Mouse (Mus musculus): ENCODE results near the gene Man2a1. TPM values are rescaled to one million over a fixed set of nuclear protein-coding genes. Genes with fewer than 3 reads are reported as not detected.

Gene Man2a1
- polyA plus RNA-seq, 1 experiment from 2014 or later = 11.5 TPM

DNA sequence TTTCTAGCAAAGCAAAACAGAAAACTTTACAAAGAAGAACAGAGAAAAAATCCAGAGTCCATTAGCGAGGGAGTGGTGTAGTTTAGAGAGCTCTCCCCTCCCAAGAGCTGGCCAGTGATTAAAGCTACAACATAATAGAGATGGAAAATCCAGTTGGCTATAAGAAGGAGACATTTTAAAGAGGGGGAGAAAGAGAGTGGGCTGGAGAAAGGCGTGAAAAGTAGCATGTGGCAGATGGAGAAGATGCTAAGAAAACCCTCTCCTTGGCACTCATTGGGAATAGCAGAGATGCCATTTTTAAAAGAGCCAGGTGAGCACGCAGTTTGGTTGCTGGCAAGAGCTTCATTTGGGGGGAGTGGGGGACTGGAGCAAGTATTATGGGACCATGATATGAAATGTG, 89.1 kb downstream of the Man2a1 start:
- DNase-seq (no peak), ATAC-seq (no peak)
- 84% methylated on average over 3 of the region's 3 CpGs for WGBS (ENCODE audit: insufficient replicate concordance)
- no peak overlapping the region for H3K4me2 ChIP-seq (ENCODE audit: low read depth, low read length)
- H3K9ac ChIP-seq (replicated peaks) = no peak overlapping the region
- no peaks in the 10 kb centered on the region for H3K27me3 ChIP-seq (ENCODE audit: insufficient read depth, low read length)
- no peak overlapping the region for H3K27ac ChIP-seq (ENCODE audit: low read depth)
- H3K9me3 ChIP-seq (ENCODE audit: low read length) = no peaks in the 10 kb centered on the region; the same call in 1 of the 2 replicates
- peaks cover 44% of the 10 kb centered on the region for H3K36me3 ChIP-seq (replicated peaks; ENCODE audit: insufficient read depth, low read length)
- no peak overlapping the region for H3K4me3 ChIP-seq (ENCODE audit: low read depth, low read length)
- TF ChIP-seq CTCF (IDR thresholded peaks at IDR 0.05; ENCODE audit: low read depth) (no peak), EP300 (IDR thresholded peaks at IDR 0.05; ENCODE audit: low read depth) (no peak)
- no peaks in the 10 kb centered on the region for H3K4me1 ChIP-seq (ENCODE audit: insufficient read depth)

- no peaks in the 10 kb centered on the region for H3K4me1 ChIP-seq (ENCODE audit: insufficient read depth)
- no peak overlapping the region for H3K4me2 ChIP-seq (ENCODE audit: low read depth, low read length)
- DNase-seq = no peak
- H3K9me3 ChIP-seq (ENCODE audit: low read length) = no peaks in the 10 kb centered on the region
- no peak overlapping the region for H3K27ac ChIP-seq (ENCODE audit: low read depth)
- no peaks in the 10 kb centered on the region for H3K27me3 ChIP-seq (ENCODE audit: insufficient read depth, low read length)
- H3K9ac ChIP-seq (replicated peaks) = no peak overlapping the region
- no peak for ATAC-seq
- 83% methylated on average over 10 of the region's 10 CpGs for WGBS (ENCODE audit: insufficient replicate concordance)
- H3K4me3 ChIP-seq (ENCODE audit: low read depth, low read length) = no peak overlapping the region
- peaks cover 19% of the 10 kb centered on the region for H3K36me3 ChIP-seq (replicated peaks; ENCODE audit: insufficient read depth, low read length)
- no peak for TF ChIP-seq CTCF (IDR thresholded peaks at IDR 0.05; ENCODE audit: low read depth)
- TF ChIP-seq EP300 (IDR thresholded peaks at IDR 0.05; ENCODE audit: low read depth) = no peak
Measured at GRCm38 (mm10) chr17:64697277-64697831, 96.8 kb downstream of the Man2a1 start.

DNA sequence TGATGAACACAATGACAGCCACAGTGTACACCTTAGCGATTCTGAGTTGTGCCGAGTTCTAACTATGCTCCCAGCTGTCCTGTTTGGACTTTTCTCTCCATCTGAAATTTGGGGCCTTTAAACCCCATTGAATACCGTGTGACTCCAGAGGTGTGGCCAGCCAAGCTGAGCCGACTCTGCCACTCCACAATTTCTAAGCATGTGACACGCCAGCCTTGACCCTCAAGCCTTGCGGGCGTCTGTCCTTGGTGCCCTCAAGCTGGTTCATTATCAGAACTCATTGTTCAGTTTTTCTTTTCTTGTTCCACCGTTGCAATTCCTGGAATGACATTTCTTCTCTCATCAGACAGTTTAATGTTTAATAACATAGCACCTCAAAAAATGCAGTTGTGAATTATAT, 98.0 kb downstream of the Man2a1 start:
- no peaks in the 10 kb centered on the region for H3K27me3 ChIP-seq (ENCODE audit: insufficient read depth, low read length)
- no peaks in the 10 kb centered on the region for H3K4me1 ChIP-seq (ENCODE audit: insufficient read depth)
- 77% methylated on average over 8 of the region's 8 CpGs for WGBS (ENCODE audit: insufficient replicate concordance)
- no peak overlapping the region for H3K4me2 ChIP-seq (ENCODE audit: low read depth, low read length)
- TF ChIP-seq CTCF (IDR thresholded peaks at IDR 0.05; ENCODE audit: low read depth) (no peak), EP300 (IDR thresholded peaks at IDR 0.05; ENCODE audit: low read depth) (no peak)
- peaks cover 19% of the 10 kb centered on the region for H3K36me3 ChIP-seq (replicated peaks; ENCODE audit: insufficient read depth, low read length)
- DNase-seq (no peak), ATAC-seq (no peak)
- H3K9me3 ChIP-seq (ENCODE audit: low read length) = no peaks in the 10 kb centered on the region
- no peak overlapping the region for H3K9ac ChIP-seq (replicated peaks)
- H3K27ac ChIP-seq (ENCODE audit: low read depth) = no peak overlapping the region
- no peak overlapping the region for H3K4me3 ChIP-seq (ENCODE audit: low read depth, low read length)

GRCm38 (mm10) chr17:64703649-64704230, 103.2 kb downstream of the Man2a1 start:
- H3K27ac ChIP-seq (ENCODE audit: low read depth) = no peak overlapping the region
- no peaks in the 10 kb centered on the region for H3K9me3 ChIP-seq (ENCODE audit: low read length)
- TF ChIP-seq EP300 (IDR thresholded peaks at IDR 0.05; ENCODE audit: low read depth) = no peak
- no peak for TF ChIP-seq CTCF (IDR thresholded peaks at IDR 0.05; ENCODE audit: low read depth)
- H3K27me3 ChIP-seq (ENCODE audit: insufficient read depth, low read length) = no peaks in the 10 kb centered on the region
- no peak for DNase-seq
- H3K9ac ChIP-seq (replicated peaks) = no peak overlapping the region
- 82% methylated on average over 4 of the region's 4 CpGs for WGBS (ENCODE audit: insufficient replicate concordance)
- no peak overlapping the region for H3K4me2 ChIP-seq (ENCODE audit: low read depth, low read length)
- H3K4me3 ChIP-seq (ENCODE audit: low read depth, low read length) = no peak overlapping the region
- ATAC-seq = no peak
- H3K4me1 ChIP-seq (ENCODE audit: insufficient read depth) = no peaks in the 10 kb centered on the region
- H3K36me3 ChIP-seq (replicated peaks; ENCODE audit: insufficient read depth, low read length) = peaks cover 17% of the 10 kb centered on the region

DNA sequence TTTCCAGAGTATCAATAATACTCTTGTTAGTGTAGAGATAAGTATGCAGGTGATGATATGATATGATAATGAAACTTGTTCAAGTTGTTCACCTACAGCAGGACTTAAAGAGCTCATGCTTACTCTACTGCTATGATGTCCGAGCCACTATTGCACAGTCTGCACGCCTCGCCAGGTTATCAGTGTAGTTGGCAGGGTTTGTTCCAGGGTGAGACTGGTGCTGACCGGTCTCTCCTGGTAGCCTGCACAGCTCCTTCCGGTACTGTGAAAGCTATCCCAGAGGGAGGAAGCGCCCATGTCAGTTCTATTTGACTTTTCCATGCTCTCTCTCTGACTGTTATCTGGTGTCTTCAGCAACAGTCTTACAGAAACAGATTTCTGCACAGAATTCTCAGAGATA, 107.0 kb downstream of the Man2a1 start:
- ATAC-seq (no peak), DNase-seq (no peak)
- TF ChIP-seq EP300 (IDR thresholded peaks at IDR 0.05; ENCODE audit: low read depth) (no peak), CTCF (IDR thresholded peaks at IDR 0.05; ENCODE audit: low read depth) (no peak)
- Histone ChIP-seq H3K36me3 (replicated peaks; ENCODE audit: insufficient read depth, low read length) (peaks cover 27% of the 10 kb centered on the region), H3K27me3 (ENCODE audit: insufficient read depth, low read length) (no peaks in the 10 kb centered on the region), H3K4me2 (ENCODE audit: low read depth, low read length) (no peak overlapping the region), H3K4me1 (ENCODE audit: insufficient read depth) (no peaks in the 10 kb centered on the region), H3K9ac (replicated peaks) (no peak overlapping the region), H3K4me3 (ENCODE audit: low read depth, low read length) (no peak overlapping the region), H3K27ac (ENCODE audit: low read depth) (no peak overlapping the region), H3K9me3 (ENCODE audit: low read length) (no peaks in the 10 kb centered on the region)
- WGBS (ENCODE audit: insufficient replicate concordance) = 75% methylated on average over 6 of the region's 6 CpGs

DNA sequence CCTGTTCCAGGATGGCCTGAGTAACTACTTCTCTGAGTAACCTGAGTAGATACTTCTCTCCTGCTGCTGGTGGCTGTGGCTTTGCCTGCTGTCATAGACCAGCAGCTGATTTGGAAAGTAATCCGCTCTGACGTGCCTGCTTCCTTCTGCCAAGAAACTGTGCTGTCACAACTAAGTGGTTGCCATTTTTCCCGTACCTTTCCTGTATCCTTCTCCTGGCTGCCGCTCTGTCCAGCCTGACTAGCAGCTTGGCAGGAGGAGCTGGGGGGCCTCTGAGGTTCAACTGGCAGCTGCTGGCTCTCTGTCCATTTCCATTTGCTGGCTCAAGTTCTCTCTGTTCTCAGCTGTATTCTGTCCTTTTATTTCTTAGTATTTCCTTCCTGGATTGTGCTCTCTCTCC, 115.8 kb downstream of the Man2a1 start:
- Histone ChIP-seq H3K27me3 (ENCODE audit: insufficient read depth, low read length) (no peaks in the 10 kb centered on the region), H3K9ac (replicated peaks) (no peak overlapping the region), H3K36me3 (replicated peaks; ENCODE audit: insufficient read depth, low read length) (peaks cover 63% of the 10 kb centered on the region), H3K9me3 (ENCODE audit: low read length) (no peaks in the 10 kb centered on the region), H3K4me3 (ENCODE audit: low read depth, low read length) (no peak overlapping the region), H3K27ac (ENCODE audit: low read depth) (peak overlapping the region; percentile 34), H3K4me2 (ENCODE audit: low read depth, low read length) (no peak overlapping the region), H3K4me1 (ENCODE audit: insufficient read depth) (no peaks in the 10 kb centered on the region)
- ATAC-seq = no peak
- TF ChIP-seq CTCF (IDR thresholded peaks at IDR 0.05; ENCODE audit: low read depth) (no peak), EP300 (IDR thresholded peaks at IDR 0.05; ENCODE audit: low read depth) (no peak)
- WGBS (ENCODE audit: insufficient replicate concordance) = 77% methylated on average over 4 of the region's 4 CpGs
- DNase-seq = no peak

Data from liver, postnatal 0 days (tissue).